Mouse (Mus musculus) lung, postnatal 4 days (tissue): ENCODE results near the gene Gpr157.
A peak's percentile ranks its signal among the peaks of the same experiment; 100 is the strongest.
"Not testable (repeated sequence)": the region's sequence is repeated elsewhere in the genome, so short reads cannot be mapped to it uniquely, and the experiment has no call there.

Source experiments
- DNase-seq, 2 experiments: peaks; one replicate each; pipeline ENCODE4 v3.0.0; 2021

Gpr157 gene

DNA sequence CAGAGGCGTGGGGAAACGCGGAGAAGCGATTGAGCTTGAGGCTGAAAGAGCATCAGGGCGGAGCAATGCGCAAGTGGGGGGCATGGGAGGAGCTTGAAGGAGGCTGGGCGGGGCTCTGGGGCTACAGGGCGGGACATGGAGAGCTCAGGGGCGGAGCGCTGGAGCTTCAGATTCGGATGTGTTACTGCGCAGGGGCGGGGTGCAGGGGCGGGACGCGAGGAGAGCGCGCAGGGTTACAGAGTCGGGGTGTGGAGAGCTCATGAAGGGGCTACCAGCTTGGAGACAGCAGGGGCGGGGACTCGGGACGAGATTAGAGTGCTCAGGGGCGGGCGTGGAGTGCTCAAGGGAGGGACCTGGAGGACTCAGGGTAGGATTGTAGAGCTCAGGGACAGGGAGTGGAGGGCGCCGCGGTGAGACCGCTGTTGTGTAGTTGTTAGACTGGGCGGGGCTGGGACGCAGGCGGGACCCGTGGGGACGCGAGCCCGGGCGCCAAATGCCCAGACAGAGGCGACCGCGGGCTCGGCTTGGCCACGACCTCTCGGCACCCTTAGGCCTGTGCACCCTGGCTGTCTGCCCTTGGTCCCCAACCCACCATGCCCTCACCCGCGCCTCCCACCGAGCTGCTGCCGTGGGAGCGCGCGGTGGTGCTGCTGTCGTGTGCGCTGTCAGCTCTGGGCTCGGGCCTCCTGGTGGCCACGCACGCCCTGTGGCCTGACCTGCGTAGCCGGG is at the start of gene Gpr157:
Gpr157 (plus strand) TSS at position 205 of the 729 bp plus-strand sequence.
- peak; percentile 95 to 96 for DNase-seq

- DNase-seq: no peak
Measured at GRCm38 (mm10) chr4:150038533-150038932, 48.6 kb upstream of the Gpr157 start.

GRCm38 (mm10) chr4:150040003-150040581 is 47.1 kb upstream of the Gpr157 start:
- DNase-seq: no peak

- DNase-seq: not testable (repeated sequence)
Measured at GRCm38 (mm10) chr4:150040856-150041255, 46.3 kb upstream of the Gpr157 start.

GRCm38 (mm10) chr4:150041346-150042110 is 45.6 kb upstream of the Gpr157 start:
- DNase-seq: no peak

DNA sequence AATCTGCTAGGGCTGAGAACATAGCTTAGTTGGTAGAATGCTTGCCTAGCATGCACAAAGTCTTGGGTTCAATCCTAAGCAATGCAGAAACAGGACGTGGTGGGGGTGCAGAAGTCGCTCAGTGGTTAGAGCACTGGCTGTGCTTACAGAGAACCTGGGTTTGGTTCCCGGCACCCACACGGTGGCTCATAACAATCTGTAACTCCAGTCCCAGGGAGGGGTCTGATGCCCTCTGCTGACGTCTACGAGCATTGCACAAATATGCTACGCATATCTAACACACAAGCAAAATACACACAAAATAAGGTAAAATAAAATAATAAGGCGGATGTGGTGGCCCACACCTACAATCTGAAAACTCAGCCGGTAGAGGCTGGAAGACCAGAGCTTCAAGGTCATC is 43.6 kb upstream of the Gpr157 start:
- no peak for DNase-seq

GRCm38 (mm10) chr4:150048038-150048437 is 39.1 kb upstream of the Gpr157 start:
- peak; percentile 83 to 89 for DNase-seq

DNA sequence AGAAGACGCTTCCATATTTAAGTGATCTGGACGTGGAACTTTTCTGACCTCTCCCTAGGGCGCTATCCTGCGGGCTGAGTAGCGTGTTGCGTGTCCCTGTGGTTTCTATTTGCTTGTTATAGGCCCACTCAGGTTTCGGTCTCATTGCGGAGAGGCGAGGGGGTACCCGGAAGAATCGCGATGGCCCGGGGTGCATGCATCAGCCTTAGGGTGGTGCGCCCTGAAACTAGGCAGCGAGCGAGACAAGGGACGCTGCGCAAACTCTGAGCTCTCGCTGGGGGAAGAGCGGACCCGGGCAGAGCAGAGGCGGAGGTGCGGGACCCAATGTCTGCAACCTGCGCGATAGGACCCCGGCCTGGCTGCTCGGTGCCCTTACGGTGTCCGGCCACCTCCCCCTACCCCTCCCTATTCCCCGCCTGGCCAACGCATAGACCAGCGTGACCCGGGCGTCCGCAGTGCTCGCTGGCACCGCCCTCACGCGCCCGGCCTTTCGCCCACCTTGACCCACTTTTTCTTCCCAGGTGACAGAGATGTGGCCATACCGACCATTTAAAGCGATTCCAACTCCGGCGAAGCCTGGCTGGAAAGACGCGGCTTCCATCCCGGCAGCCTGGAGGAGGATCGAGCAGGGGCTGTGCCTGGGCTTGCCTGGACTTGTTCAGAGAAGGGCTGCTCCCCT is 38.5 kb upstream of the Gpr157 start:
- DNase-seq: peak; percentile 28 to 42

DNA sequence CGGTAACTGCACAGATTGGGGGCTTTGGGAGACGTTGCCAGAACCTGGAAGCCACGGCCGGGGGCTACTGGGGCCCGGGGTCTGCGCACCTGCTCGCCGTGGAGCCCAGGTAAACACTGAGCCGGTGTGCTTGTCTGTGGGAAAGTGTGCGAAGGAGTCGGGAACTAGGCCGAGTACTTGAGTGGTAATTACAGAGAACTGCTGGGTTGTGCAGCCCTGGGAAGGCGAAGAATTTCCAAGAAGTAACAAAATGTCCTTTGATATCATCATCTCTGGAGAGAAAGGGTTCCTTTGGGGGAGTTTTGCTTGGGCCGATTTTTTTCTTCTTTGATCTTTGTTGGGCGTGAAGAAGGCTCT is 38.0 kb upstream of the Gpr157 start:
- no peak for DNase-seq

DNA sequence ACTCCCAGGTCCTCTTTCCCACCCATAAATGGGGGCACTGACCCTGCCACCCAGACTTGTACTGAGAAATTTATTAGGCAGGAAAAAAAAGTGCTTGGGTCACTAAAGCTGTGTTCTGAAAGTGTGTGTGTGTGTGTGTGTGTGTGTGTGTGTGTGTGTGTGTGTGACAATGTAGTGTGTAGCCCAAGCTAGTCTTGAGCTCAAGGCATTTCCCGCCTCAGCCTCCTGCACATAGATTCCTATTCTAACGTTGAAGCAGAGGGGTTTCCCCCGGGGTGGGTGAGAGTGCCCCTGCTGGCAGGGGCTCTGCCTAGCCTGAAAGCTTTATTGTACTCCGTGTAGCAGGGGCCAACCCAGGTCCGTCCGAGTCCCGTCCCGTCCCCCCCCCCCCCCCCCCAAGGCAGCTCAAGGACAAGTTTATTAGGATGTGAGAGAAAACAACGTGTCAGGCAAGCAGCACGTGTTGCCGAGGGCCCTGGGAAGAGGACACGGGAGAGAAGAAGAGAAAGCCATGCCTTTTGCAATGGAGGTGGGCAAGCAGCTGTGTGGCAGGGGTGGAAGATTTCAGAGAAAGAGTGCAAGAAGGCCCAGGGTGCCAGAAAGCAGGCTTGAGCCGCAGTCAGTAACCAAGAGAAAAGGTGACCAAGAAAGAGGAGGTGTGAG is 37.5 kb upstream of the Gpr157 start:
- no peak for DNase-seq

GRCm38 (mm10) chr4:150051514-150051913 is 35.7 kb upstream of the Gpr157 start:
- no peak for DNase-seq

- DNase-seq: no peak
Measured at GRCm38 (mm10) chr4:150052380-150052779, 34.8 kb upstream of the Gpr157 start.

DNA sequence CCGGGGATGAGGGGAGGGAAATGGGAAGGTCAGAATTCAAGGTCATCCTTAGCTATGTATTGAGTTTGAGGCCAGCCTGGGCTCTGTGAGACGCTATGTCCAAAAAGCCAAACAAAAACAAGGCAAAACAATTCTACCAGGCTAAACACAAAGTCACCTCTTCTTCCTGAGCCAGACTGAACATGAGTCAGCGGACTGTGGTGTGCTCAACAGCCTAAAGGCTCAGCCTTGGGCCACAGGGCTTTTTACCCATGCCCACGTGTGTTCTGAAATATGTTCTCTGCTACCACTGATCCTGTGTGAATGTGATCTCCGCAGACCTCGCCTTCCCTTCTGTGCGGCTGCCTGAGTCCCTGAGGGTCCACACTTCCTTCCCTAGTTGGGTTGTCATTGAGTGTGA is 31.0 kb upstream of the Gpr157 start:
- no peak for DNase-seq

- DNase-seq: no peak
Measured at GRCm38 (mm10) chr4:150057722-150058121, 29.4 kb upstream of the Gpr157 start.

DNA sequence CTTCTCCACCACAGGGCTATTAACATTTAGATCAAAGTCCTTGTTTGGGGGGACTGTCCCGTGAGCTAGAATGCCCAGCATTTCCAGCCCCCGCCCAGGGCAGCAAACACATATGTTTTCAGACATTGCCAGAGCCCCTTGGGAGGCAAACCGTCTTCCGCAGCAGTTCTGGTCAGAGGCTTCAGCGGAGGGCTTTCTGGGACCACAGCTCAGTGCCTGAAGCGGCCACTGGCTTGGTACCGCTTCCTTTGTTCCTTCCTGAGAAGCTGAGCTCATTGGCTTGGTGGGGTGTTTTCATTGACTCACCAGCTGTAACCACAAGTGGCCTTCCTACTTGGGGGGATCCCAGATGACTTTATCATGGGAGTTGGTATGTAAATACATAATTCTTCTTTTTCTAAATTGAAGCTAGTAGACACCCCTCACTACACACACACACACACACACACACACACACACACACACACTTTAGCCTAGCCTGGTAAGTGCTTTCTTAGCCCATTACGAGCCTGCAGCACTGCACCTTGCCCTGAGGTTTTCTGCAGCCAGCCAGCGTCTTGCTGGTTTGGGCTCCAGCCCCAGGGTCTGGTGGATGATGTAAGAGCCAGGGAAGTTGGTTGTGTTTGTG is 27.2 kb upstream of the Gpr157 start:
- DNase-seq: no peak

GRCm38 (mm10) chr4:150060469-150061170 is 26.5 kb upstream of the Gpr157 start:
- peak; percentile 50 to 59 for DNase-seq

GRCm38 (mm10) chr4:150061432-150062225 is 25.5 kb upstream of the Gpr157 start:
- peak in 1 of 2 experiments; percentile 50 for DNase-seq

GRCm38 (mm10) chr4:150066706-150067323 is 20.4 kb upstream of the Gpr157 start:
- DNase-seq: no peak

GRCm38 (mm10) chr4:150068216-150068615 is 18.9 kb upstream of the Gpr157 start:
- DNase-seq: no peak

GRCm38 (mm10) chr4:150070136-150070535 is 17.0 kb upstream of the Gpr157 start:
- peak in 1 of 2 experiments; percentile 70 for DNase-seq
